Mouse (Mus musculus): ENCODE results near the gene Slc44a1. TPM values are rescaled to one million over a fixed set of nuclear protein-coding genes. Genes with fewer than 3 reads are reported as not detected.

Gene Slc44a1
- 21.8 TPM for polyA plus RNA-seq (2017; shearing (Covaris generic))

GRCm38 (mm10) chr4:53440010-53440815 is at the start of gene Slc44a1:
Gene Slc44a1 (plus strand): TSS chr4:53440413.

GRCm38 (mm10) chr4:53631316-53632010 is 191.2 kb downstream of the Slc44a1 start, which contains the start of gene Fsd1l:
Gene Fsd1l (plus strand): TSS chr4:53631471.

Other genes with a start within 250 kb of the Slc44a1 start
- gene Fsd1l, start 191.1 kb downstream of the Slc44a1 start, polyA plus RNA-seq (2017; shearing (Covaris generic)), result 7.0 TPM

All from CD4-positive, CD25-positive, alpha-beta regulatory T cell (primary cell).